Mouse (Mus musculus): ENCODE data around the gene Agap1.

DNA sequence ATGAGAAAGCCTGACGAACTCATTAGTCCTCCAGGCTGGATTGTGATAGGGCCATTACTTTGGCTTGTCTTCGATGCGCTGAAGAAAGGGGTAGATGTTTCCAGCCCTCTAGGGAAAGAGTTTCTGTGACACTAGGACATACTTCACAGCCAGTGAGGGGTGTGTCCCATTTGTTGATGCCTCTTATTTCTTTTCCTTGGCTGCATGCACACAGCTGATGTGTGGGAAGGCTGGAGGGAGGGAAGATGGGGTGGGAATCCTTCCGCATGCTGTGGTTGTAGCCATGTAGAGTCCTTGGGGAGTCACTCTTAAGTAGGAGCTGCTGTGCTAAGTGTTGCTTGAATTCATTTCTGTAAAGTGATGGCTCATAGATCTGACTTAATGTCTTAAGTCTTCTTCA, 118.9 kb downstream of the Agap1 start:
- TF ChIP-seq POLR2A (IDR thresholded peaks at IDR 0.05; ENCODE audit: low read depth, low read length): no peak
- no peak for TF ChIP-seq CTCF (conservative IDR thresholded peaks at IDR 0.05; ENCODE audit: insufficient read depth, insufficient read length, low read depth, low read length)

Data from kidney, adult 2 months (tissue).